Mouse (Mus musculus) kidney, embryonic 16.5 days (tissue): ENCODE data around the gene Gm9945. TPM values are rescaled to one million over a fixed set of nuclear protein-coding genes. Genes with fewer than 3 reads are reported as not detected.

Experiments used
- ATAC-seq: fragments of 200-750 bp; cut with Nextera tagmentation; 2 replicates; pipeline ENCODE4 v1.8.0; 2017; ENCODE audit warnings: moderate TSS enrichment; ENCODE audit not compliant: low FRiP score, low TSS enrichment
- H3K27ac ChIP-seq: fragments of 300-500 bp; sonication (generic); 2 replicates; pipeline ENCODE4 v1.5.1; 2014; ENCODE audit warnings: low read length
- H3K27me3 ChIP-seq: fragments of 300-500 bp; sonication (generic); 2 replicates; pipeline ENCODE4 v1.6.1; 2014; ENCODE audit warnings: low read length, control low read depth, mixed read lengths; ENCODE audit not compliant: insufficient read depth
- H3K36me3 ChIP-seq: fragments of 300-500 bp; sonication (generic); 2 replicates; pipeline ENCODE4 v1.6.1; 2014; ENCODE audit warnings: low read length, control low read depth, mixed read lengths; ENCODE audit not compliant: insufficient read depth
- H3K4me1 ChIP-seq: fragments of 300-500 bp; sonication (generic); 2 replicates; pipeline ENCODE4 v1.6.1; 2014; ENCODE audit warnings: low read length, control low read depth, mixed read lengths; ENCODE audit not compliant: insufficient read depth
- H3K4me2 ChIP-seq: fragments of 300-500 bp; sonication (generic); replicated peaks from 2 replicates; pipeline ENCODE4 v1.6.1; 2014; ENCODE audit warnings: low read depth, low read length
- H3K4me3 ChIP-seq: fragments of 300-500 bp; sonication (generic); 2 replicates; pipeline ENCODE4 v1.5.1; 2014; ENCODE audit warnings: mild to moderate bottlenecking, low read length
- H3K9ac ChIP-seq: fragments of 300-500 bp; sonication (generic); replicated peaks from 2 replicates; pipeline ENCODE4 v1.6.1; 2014; ENCODE audit warnings: low read length
- H3K9me3 ChIP-seq: fragments of 300-500 bp; sonication (generic); 2 replicates; pipeline ENCODE4 v1.6.1; 2016; ENCODE audit warnings: low read length, control low read depth
- WGBS: fragments of 180-500 bp; shearing (Covaris S2); extraction: QIAGEN DNeasy Blood & Tissue Kit; methylation state at CpG from one replicate; pipeline ENCODE4 v1.1.7; 2014; 5-methylcytosine and 5-hydroxymethylcytosine counted together
- polyA plus RNA-seq: library from polyadenylated mRNA; unstranded; fragments of >200 nt; fragmentation: Nextera tagmentation; extraction: Ambion mirVana; gene quantifications from 2 replicates; pipeline ENCODE4 v1.2.1, GENCODE M21; 2015

The Gm9945 gene
- polyA plus RNA-seq, 1 experiment from 2014 or later, result not detected

GRCm38 (mm10) chr11:53457372-53457954 lies 22.5 kb upstream of the Gm9945 start:
- peak overlapping the region; percentile 70 for H3K9ac ChIP-seq
- 5% methylated on average over 29 of the region's 29 CpGs for WGBS
- peak; percentile 32 for ATAC-seq
- H3K4me1 ChIP-seq, result peaks cover 17% of the 10 kb centered on the region
- H3K27me3 ChIP-seq, result peaks cover 11% of the 10 kb centered on the region
- no peaks in the 10 kb centered on the region for H3K36me3 ChIP-seq
- no peak overlapping the region for H3K27ac ChIP-seq
- no peaks in the 10 kb centered on the region for H3K9me3 ChIP-seq
- peak overlapping the region; percentile 62 for H3K4me3 ChIP-seq
- peak overlapping the region; percentile 92 for H3K4me2 ChIP-seq

- no peak for ATAC-seq
- 60% methylated on average over 3 of the region's 3 CpGs for WGBS
- Histone ChIP-seq H3K27ac (no peak overlapping the region), H3K4me2 (no peak overlapping the region), H3K27me3 (peaks cover 27% of the 10 kb centered on the region), H3K9me3 (no peaks in the 10 kb centered on the region), H3K36me3 (no peaks in the 10 kb centered on the region), H3K4me3 (no peak overlapping the region), H3K4me1 (peaks cover 27% of the 10 kb centered on the region), H3K9ac (no peak overlapping the region)
These were observed 21.0 kb upstream of the Gm9945 start for GRCm38 (mm10) chr11:53458996-53459395.

- Histone ChIP-seq H3K9me3 (no peaks in the 10 kb centered on the region), H3K4me1 (peaks cover 28% of the 10 kb centered on the region), H3K36me3 (no peaks in the 10 kb centered on the region), H3K27me3 (peaks cover 37% of the 10 kb centered on the region), H3K4me2 (no peak overlapping the region), H3K27ac (no peak overlapping the region), H3K4me3 (no peak overlapping the region), H3K9ac (no peak overlapping the region)
- ATAC-seq, result no peak
- 83% methylated on average over 3 of the region's 3 CpGs for WGBS
These were observed 19.8 kb upstream of the Gm9945 start for GRCm38 (mm10) chr11:53460192-53460591.

- Histone ChIP-seq H3K4me3 (no peak overlapping the region), H3K9me3 (no peaks in the 10 kb centered on the region), H3K9ac (no peak overlapping the region), H3K4me1 (peaks cover 34% of the 10 kb centered on the region), H3K27me3 (peaks cover 52% of the 10 kb centered on the region), H3K27ac (no peak overlapping the region), H3K36me3 (no peaks in the 10 kb centered on the region), H3K4me2 (no peak overlapping the region)
- no peak for ATAC-seq
- 17% methylated on average over 5 of the region's 5 CpGs for WGBS
These were observed 18.2 kb upstream of the Gm9945 start for GRCm38 (mm10) chr11:53461727-53462126.

GRCm38 (mm10) chr11:53463551-53464424 lies 16.2 kb upstream of the Gm9945 start:
- Histone ChIP-seq H3K4me1 (peaks cover 30% of the 10 kb centered on the region), H3K27ac (no peak overlapping the region), H3K9ac (peak overlapping the region; percentile 53), H3K4me2 (peak overlapping the region; percentile 64), H3K9me3 (no peaks in the 10 kb centered on the region), H3K4me3 (peak overlapping the region; percentile 47), H3K27me3 (peaks cover 54% of the 10 kb centered on the region), H3K36me3 (no peaks in the 10 kb centered on the region)
- WGBS, result 6% methylated on average over 53 of the region's 55 CpGs
- ATAC-seq, result no peak; the same call in 1 of the 2 replicates

GRCm38 (mm10) chr11:53466231-53466971 lies 13.6 kb upstream of the Gm9945 start:
- H3K9me3 ChIP-seq, result no peaks in the 10 kb centered on the region
- ATAC-seq, result peak; percentile 26; the same call in 1 of the 2 replicates
- WGBS, result 7% methylated on average over 40 of the region's 40 CpGs
- H3K36me3 ChIP-seq, result no peaks in the 10 kb centered on the region
- H3K4me3 ChIP-seq, result peak overlapping the region; percentile 46
- peak overlapping the region; percentile 67 for H3K4me2 ChIP-seq
- H3K4me1 ChIP-seq, result peaks cover 37% of the 10 kb centered on the region
- peak overlapping the region; percentile 64 for H3K9ac ChIP-seq
- peaks cover 73% of the 10 kb centered on the region for H3K27me3 ChIP-seq
- H3K27ac ChIP-seq, result no peak overlapping the region

- H3K9me3 ChIP-seq, result no peaks in the 10 kb centered on the region
- peak overlapping the region; percentile 20; the same call in 1 of the 2 replicates for H3K4me3 ChIP-seq
- no peaks in the 10 kb centered on the region for H3K36me3 ChIP-seq
- peaks cover 66% of the 10 kb centered on the region for H3K27me3 ChIP-seq
- 45% methylated on average over 16 of the region's 16 CpGs for WGBS
- peak overlapping the region; percentile 44 for H3K4me2 ChIP-seq
- H3K27ac ChIP-seq, result no peak overlapping the region
- H3K9ac ChIP-seq, result peak overlapping the region; percentile 27; the same call in 1 of the 2 replicates
- H3K4me1 ChIP-seq, result peaks cover 16% of the 10 kb centered on the region
- ATAC-seq, result no peak
These were observed 10.5 kb upstream of the Gm9945 start for GRCm38 (mm10) chr11:53469294-53469967.

- 5% methylated on average over 29 of the region's 29 CpGs for WGBS
- no peak within 1 kb of the TSS for H3K27ac ChIP-seq
- H3K4me1 ChIP-seq, result peaks cover 16% of the 10 kb centered on the region
- H3K4me2 ChIP-seq, result peak within 1 kb of the TSS; percentile 44
- H3K36me3 ChIP-seq, result no peaks in the 10 kb centered on the region
- ATAC-seq, result peak; percentile 86; the same call in 1 of the 2 replicates
- no peaks in the 10 kb centered on the region for H3K9me3 ChIP-seq
- H3K4me3 ChIP-seq, result peak within 1 kb of the TSS; percentile 20
- H3K27me3 ChIP-seq, result peaks cover 66% of the 10 kb centered on the region
- peak within 1 kb of the TSS; percentile 27; the same call in 1 of the 2 replicates for H3K9ac ChIP-seq
These were observed 9.8 kb upstream of the Gm9945 start, which contains the start of gene Gm9837 for GRCm38 (mm10) chr11:53469968-53470695. TSS of gene Gm9837 (minus strand) at chr11:53470479.
